Mouse (Mus musculus): ENCODE data around the gene Ltc4s.

The Ltc4s gene

GRCm38 (mm10) chr11:50238324-50238723 lies at the start of gene Ltc4s:
Gene Ltc4s, minus strand, starts transcription at chr11:50238616.
- DNase-seq (ENCODE audit: low read depth in 1 of 2, low spot score in 2 of 2): no peak

GRCm38 (mm10) chr11:50286428-50286827 lies 48.0 kb upstream of the Ltc4s start:
- DNase-seq (ENCODE audit: low read depth in 1 of 2, low spot score in 2 of 2): no peak

DNA sequence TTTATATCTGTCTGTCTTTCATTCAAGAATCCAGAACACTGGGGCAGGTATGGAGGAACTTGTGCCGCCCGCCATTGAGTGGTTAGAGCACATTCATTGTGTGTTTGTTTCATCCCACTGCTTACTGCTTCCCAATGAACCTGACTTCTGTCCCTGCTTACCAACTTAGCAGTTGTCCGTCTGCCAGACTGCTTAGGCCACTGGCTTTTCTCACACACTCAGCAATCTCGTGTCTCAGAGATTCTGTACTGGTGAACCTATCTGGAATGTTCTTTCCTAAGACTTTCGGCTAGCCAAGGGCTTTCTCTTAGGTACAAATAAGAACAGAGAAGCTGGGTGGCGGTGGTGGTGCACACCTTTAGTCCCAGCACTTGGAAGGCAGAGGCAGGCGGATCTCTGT lies 47.3 kb upstream of the Ltc4s start:
- DNase-seq (ENCODE audit: low read depth in 1 of 2, low spot score in 2 of 2): no peak

GRCm38 (mm10) chr11:50285263-50285662 lies 46.8 kb upstream of the Ltc4s start:
- DNase-seq (ENCODE audit: low read depth in 1 of 2, low spot score in 2 of 2): no peak

DNA sequence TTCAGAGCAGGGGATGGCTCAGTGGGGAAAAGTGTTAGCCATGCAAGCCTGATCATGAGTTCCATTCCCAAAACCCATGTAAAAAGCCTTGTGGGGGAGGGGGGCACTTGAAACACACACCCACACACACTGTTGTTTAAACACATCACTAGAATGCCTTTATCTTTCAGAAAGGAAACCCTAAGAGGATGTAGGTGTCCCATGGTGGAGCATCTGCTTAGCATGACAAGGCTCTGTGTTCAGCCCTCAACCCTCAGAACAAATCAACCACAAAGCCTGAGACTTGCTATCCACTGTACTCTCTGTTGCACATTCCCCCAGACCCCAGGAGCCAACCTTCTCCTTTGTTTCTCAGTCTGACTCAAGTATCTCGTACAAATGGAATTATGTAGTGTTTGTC lies 41.6 kb upstream of the Ltc4s start:
- no peak for DNase-seq (ENCODE audit: low read depth in 1 of 2, low spot score in 2 of 2)

GRCm38 (mm10) chr11:50279005-50279404 lies 40.6 kb upstream of the Ltc4s start:
- no peak for DNase-seq (ENCODE audit: low read depth in 1 of 2, low spot score in 2 of 2)

DNA sequence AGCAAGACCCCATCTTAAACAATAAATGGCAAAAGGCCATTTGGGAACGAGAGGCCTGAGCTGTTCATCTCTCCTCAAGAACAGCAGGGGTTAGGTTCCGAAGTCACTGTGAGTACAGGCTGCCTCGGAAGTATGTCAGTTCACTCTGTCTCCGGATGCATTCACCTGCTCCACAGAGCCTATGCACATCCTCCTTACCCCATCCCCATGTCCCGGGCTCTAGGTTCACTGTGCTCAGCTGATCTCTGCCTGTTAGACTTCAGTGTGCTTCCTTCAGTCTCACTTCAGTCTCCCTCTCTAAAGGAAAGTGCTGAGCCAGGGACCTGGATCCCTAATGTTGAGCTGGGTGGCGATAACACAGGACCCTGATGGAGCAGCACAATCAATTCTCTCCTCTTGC lies 39.3 kb upstream of the Ltc4s start:
- no peak for DNase-seq (ENCODE audit: low read depth in 1 of 2, low spot score in 2 of 2)

DNA sequence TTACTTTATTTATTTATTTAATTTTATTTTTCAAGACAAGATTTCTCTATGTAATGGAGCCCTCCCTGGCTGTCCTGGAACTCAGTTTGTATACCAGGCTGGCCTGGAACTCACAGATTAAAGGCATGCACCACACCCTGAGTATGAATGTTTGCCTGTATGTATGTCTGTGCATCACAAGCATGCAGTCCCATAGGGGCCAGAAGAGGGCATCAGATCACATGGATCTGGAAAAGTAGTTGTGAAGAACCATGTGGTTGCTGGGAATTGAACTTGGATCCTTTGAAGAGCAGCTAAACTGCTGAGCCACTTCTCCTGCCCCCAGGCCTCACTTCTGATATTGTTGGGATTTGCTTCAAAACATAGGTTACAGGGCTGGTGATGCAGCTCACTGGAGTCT lies 38.6 kb upstream of the Ltc4s start:
- DNase-seq (ENCODE audit: low read depth in 1 of 2, low spot score in 2 of 2): no peak

DNA sequence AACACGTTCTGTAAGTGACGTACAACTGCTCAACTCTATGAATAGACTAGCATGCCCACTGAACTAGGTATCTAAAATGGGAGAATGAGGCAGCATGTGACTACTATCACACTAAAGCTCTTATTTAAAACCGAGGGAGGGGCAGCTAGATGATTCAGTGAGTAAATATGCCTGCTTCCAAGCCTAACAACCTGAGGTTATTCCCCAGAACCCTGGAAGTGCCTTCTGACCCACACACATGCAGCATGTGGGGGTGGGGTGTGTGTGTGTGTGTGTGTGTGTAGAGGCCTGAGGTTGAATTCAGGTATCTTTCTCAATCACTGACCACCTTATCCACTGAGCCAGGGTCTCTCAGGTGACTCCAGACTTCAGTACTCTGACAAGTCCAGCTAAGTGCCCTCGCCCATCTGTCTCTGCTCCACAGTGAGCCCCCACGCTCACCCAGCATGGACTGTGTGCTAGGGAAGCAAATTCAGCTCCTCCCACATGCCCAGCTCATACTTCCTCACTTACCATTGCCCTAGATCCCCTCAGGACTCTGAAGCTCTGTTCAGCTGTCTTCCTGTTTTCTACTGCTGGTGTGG lies 37.2 kb upstream of the Ltc4s start:
- peak in 1 of 2 experiments; percentile 30 for DNase-seq (ENCODE audit: low read depth in 1 of 2, low spot score in 2 of 2)

- no peak for DNase-seq (ENCODE audit: low read depth in 1 of 2, low spot score in 2 of 2)
Measured at GRCm38 (mm10) chr11:50275077-50275476, 36.7 kb upstream of the Ltc4s start.

GRCm38 (mm10) chr11:50272819-50273218 lies 34.4 kb upstream of the Ltc4s start:
- DNase-seq (ENCODE audit: low read depth in 1 of 2, low spot score in 2 of 2): no peak

DNA sequence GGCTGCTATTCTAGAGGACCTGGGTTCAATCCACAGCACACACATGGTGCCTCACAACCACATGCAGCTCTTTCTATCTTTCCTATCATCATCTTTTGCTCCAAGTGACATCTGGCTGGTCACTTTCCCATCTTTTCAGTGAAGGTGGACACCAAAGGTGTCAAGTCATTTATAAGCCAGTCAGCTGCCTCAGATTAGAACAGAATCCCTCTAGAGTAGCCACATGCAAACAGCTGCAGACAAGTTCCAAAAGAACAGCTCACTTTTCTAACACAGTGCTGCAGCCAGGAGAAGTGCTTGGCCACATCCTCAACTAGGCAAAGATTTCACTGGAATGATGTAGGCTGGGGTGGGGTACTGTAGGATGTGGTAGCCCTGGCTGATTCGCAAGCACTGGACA lies 31.5 kb upstream of the Ltc4s start:
- DNase-seq (ENCODE audit: low read depth in 1 of 2, low spot score in 2 of 2): no peak

DNA sequence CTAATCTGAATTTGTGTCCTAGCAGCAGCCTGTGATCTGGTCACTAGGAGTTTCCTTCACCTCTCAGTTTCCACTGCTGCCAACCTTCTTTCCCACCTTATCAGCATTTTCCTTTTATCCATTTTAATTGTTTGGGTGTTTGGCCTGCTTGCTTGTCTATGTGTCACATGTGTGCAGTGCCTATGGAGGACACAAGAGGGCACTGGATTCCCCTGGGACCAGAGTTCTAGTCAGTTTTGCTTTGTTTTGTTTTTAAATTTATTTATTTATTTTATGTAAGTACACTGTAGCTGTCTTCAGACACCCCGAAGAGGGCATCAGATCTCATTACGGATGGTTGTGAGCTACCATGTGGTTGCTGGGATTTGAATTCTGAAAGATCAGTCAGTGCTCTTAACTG lies 30.7 kb upstream of the Ltc4s start:
- DNase-seq (ENCODE audit: low read depth in 1 of 2, low spot score in 2 of 2): no peak

GRCm38 (mm10) chr11:50266997-50267396 lies 28.6 kb upstream of the Ltc4s start:
- DNase-seq (ENCODE audit: low read depth in 1 of 2, low spot score in 2 of 2): no peak

GRCm38 (mm10) chr11:50265931-50266330 lies 27.5 kb upstream of the Ltc4s start:
- no peak for DNase-seq (ENCODE audit: low read depth in 1 of 2, low spot score in 2 of 2)

- DNase-seq (ENCODE audit: low read depth in 1 of 2, low spot score in 2 of 2): no peak
Measured at GRCm38 (mm10) chr11:50263198-50263597, 24.8 kb upstream of the Ltc4s start.

- DNase-seq (ENCODE audit: low read depth in 1 of 2, low spot score in 2 of 2): no peak
Measured at GRCm38 (mm10) chr11:50262020-50262419, 23.6 kb upstream of the Ltc4s start.

DNA sequence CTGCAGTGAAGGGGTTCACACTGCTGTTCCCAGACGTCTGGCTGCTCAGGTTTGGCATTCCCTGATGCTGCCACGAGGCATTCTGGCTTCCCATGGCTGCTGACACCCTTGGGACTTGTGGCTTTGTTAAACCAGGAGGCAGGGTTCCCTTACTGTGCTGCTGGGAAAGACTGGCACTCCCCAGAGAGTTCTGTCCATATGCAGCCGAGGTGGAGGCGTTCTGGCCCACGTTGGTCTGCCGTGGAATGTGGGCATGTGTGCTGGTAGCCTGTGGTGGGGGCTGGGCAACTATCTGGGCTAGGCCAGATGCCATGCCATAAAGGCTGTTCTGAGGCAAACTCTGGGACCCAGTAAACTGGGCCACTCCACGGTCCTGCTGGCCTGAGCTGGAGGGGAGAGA lies 19.9 kb upstream of the Ltc4s start:
- DNase-seq (ENCODE audit: low read depth in 1 of 2, low spot score in 2 of 2): no peak

- DNase-seq (ENCODE audit: low read depth in 1 of 2, low spot score in 2 of 2): no peak
Measured at GRCm38 (mm10) chr11:50256615-50257014, 18.2 kb upstream of the Ltc4s start.

- no peak for DNase-seq (ENCODE audit: low read depth in 1 of 2, low spot score in 2 of 2)
Measured at GRCm38 (mm10) chr11:50254010-50254580, 15.7 kb upstream of the Ltc4s start.

- no peak for DNase-seq (ENCODE audit: low read depth in 1 of 2, low spot score in 2 of 2)
Measured at GRCm38 (mm10) chr11:50253393-50253792, 15.0 kb upstream of the Ltc4s start.

DNA sequence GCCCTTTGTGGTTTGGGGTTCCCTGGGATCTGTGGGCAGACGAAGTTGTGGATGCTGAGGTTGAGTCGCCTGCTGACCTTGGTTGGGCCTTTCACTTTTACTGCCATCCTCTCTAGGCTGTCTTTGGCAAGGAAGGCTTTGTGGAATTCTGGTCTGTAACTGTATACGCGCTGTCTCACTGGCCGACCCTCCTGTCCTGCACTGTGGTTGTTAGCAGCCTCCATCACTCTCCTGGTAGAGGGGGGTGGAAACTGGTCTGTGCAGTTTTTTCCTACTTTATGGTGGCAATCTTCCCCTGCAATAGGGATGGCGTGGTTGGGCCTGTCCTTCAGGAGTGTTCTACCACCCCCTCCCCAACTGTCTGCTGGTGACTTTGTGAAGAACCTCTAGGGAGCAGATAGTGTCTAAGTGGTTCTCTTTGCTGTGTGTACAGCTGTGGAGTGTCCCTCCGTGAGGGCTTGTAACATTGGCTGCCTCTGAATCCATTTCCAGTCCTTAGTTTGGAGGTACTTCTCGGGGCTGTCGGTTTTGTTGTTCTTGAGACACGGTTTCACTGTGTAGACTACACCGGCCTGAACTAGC lies 14.4 kb upstream of the Ltc4s start:
- no peak for DNase-seq (ENCODE audit: low read depth in 1 of 2, low spot score in 2 of 2)

DNA sequence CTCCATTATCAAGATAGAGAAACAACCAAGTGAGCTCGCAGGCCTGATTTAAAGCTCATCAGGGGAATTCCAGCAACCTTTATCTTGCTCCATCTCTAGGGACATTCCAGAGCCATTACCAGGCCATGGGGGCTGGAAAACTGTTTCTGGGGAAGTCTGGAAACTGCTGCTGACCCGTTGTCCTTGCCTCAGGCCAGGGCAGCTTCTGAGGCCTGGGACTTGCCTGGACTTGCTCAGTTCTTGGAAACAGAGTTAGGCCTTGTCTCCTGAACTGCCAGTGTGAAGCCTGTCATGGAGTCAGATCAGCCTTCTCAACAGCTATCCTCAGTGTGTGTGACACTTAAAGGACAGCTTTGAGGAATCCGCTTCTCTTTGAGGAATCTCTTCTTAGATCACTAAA lies 13.8 kb upstream of the Ltc4s start:
- no peak for DNase-seq (ENCODE audit: low read depth in 1 of 2, low spot score in 2 of 2)
